Mouse (Mus musculus) kidney, postnatal 0 days (tissue): ENCODE data around the gene Ak9. TPM values are rescaled to one million over a fixed set of nuclear protein-coding genes. Genes with fewer than 3 reads are reported as not detected.
A peak's percentile ranks its signal among the peaks of the same experiment; 100 is the strongest.

Experiments used
- ATAC-seq: fragments of 200-750 bp; cut with Nextera tagmentation; replicated peaks from 2 replicates; pipeline ENCODE4 v1.8.0; 2017; ENCODE audit warnings: low read depth, moderate number of reproducible peaks, moderate TSS enrichment, moderate library complexity; ENCODE audit not compliant: low FRiP score
- DNase-seq: peaks from one replicate; pipeline ENCODE4 v3.0.0-alpha.2; 2016; ENCODE audit warnings: low spot score
- H3K27ac ChIP-seq: fragments of 300-500 bp; sonication (generic); 2 replicates; pipeline ENCODE4 v1.5.1; 2014; ENCODE audit warnings: mild to moderate bottlenecking
- H3K27me3 ChIP-seq: fragments of 300-500 bp; sonication (generic); 2 replicates; pipeline ENCODE4 v1.6.1; 2014; ENCODE audit warnings: low read length, mixed read lengths; ENCODE audit not compliant: insufficient read depth
- H3K36me3 ChIP-seq: fragments of 300-500 bp; sonication (generic); 2 replicates; pipeline ENCODE4 v1.6.1; 2014; ENCODE audit warnings: low read length, mixed read lengths; ENCODE audit not compliant: insufficient read depth
- H3K4me1 ChIP-seq: fragments of 300-500 bp; sonication (generic); replicated peaks from 2 replicates; pipeline ENCODE4 v1.6.1; 2014; ENCODE audit warnings: antibody characterized with exemption, low read length, mixed read lengths; ENCODE audit not compliant: insufficient read depth
- H3K4me2 ChIP-seq: fragments of 300-500 bp; sonication (generic); 2 replicates; pipeline ENCODE4 v1.6.1; 2014; ENCODE audit warnings: mild to moderate bottlenecking, low read length, moderate library complexity, mixed read lengths
- H3K4me3 ChIP-seq: fragments of 300-500 bp; sonication (generic); replicated peaks from 2 replicates; pipeline ENCODE4 v1.5.1; 2014; ENCODE audit warnings: low read depth, low read length
- H3K9ac ChIP-seq: fragments of 300-500 bp; sonication (generic); 2 replicates; pipeline ENCODE4 v1.6.1; 2014; ENCODE audit warnings: low read depth, low read length
- H3K9me3 ChIP-seq: fragments of 300-500 bp; sonication (generic); replicated peaks from 2 replicates; pipeline ENCODE4 v1.6.1; 2016; ENCODE audit warnings: low read length, inconsistent platforms, mixed read lengths
- CTCF ChIP-seq: IDR thresholded peaks from 2 replicates; pipeline ENCODE4 v1.5.1; 2016; ENCODE audit warnings: antibody characterized with exemption, low read depth, mild to moderate bottlenecking, moderate library complexity
- WGBS: fragments of 180-500 bp; shearing (Covaris S2); extraction: QIAGEN DNeasy Blood & Tissue Kit; methylation state at CpG from one replicate; pipeline ENCODE4 v1.1.7; 2014; 5-methylcytosine and 5-hydroxymethylcytosine counted together
- polyA plus RNA-seq: library from polyadenylated mRNA; unstranded; fragments of >200 nt; fragmentation: Nextera tagmentation; extraction: Ambion mirVana; gene quantifications from 2 replicates; pipeline ENCODE4 v1.2.1, GENCODE M21; 2015

Gene Ak9
- polyA plus RNA-seq, 1 experiment from 2014 or later, result 0.05 TPM

DNA sequence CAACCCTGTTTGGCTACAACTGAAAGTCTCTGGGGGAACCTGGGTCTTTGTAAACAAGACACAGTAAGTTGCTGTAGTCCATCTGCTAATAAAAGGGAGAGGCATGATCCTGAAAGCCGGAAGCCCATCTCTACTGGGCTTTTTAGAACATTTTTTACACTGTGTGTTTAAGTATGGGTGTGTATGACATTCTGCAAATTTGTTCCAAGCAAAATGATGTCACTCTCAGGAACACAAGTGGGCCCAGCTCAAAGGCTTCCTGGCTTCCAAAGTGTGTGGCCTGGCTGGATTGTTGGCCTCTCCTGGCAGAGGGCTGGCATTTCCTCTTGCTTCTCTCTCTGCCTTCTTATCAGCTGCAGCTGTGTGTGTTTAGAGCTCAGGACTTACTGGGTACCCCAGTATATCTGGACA lies 171.2 kb downstream of the Ak9 start:
- Histone ChIP-seq H3K9ac (no peak overlapping the region), H3K4me3 (no peak overlapping the region), H3K36me3 (no peaks in the 10 kb centered on the region), H3K27ac (peak overlapping the region; percentile 58; the same call in 1 of the 2 replicates), H3K4me1 (peaks cover 9% of the 10 kb centered on the region), H3K27me3 (no peaks in the 10 kb centered on the region), H3K9me3 (no peaks in the 10 kb centered on the region), H3K4me2 (no peak overlapping the region)
- DNase-seq (peak; percentile 8), ATAC-seq (no peak)
- whole genome bisulfite sequencing, result 73% methylated on average over 1 of the region's 1 CpGs
- no peak for TF ChIP-seq CTCF

DNA sequence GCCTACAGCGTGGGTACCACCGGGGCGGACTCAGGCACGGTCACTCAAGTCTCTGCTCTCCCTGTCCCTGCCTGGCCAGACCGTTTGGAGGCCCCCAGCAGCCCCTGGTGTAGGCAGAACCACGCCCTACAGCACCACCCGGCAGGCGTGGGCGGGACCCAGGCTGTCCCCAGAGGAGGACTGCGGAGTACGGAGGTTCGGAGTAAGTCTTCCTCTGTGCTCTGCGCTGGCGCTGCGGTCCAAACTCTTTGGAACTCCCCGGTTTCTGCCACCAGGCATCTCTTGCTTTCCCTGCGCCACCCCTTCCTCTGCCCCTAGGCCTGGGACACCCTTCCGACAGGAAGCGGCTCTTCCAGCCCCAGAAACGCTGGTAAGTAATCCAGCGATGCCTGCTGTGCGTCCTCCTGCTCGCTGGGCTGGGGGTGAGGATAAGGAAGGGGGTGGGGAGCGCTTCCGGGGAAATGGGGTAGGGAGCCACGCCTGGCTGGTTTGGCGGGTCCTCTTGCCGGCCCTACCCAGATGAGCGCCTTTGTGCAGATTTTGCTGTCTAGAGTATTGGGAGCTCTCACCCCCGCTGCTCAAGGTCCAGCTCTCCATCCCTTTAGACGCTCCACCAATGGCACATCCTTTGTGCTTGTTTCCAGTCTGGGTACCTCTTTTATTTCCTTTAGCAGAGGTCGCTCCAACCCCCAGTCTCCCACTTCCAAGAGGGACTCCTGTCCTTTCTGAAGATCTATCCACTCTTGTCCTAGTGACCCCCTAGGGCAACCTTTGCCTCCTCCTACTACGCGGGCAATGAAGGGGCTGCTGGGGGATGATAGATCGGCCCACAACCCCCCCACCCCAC lies 172.6 kb downstream of the Ak9 start, which contains the start of gene Mical1:
Gene Mical1 (plus strand): TSS at position 144 of the 847 bp plus-strand sequence.
- Histone ChIP-seq H3K4me1 (peaks cover 9% of the 10 kb centered on the region), H3K27ac (peak within 1 kb of the TSS; percentile 73), H3K4me3 (peak within 1 kb of the TSS; percentile 54), H3K4me2 (peak within 1 kb of the TSS; percentile 72), H3K27me3 (no peaks in the 10 kb centered on the region), H3K36me3 (no peaks in the 10 kb centered on the region), H3K9ac (peak within 1 kb of the TSS; percentile 56), H3K9me3 (no peaks in the 10 kb centered on the region)
- DNase-seq (peak; percentile 70), ATAC-seq (peak; percentile 65)
- TF ChIP-seq CTCF, result no peak
- under 1% methylated on average over 35 of the region's 35 CpGs for WGBS

DNA sequence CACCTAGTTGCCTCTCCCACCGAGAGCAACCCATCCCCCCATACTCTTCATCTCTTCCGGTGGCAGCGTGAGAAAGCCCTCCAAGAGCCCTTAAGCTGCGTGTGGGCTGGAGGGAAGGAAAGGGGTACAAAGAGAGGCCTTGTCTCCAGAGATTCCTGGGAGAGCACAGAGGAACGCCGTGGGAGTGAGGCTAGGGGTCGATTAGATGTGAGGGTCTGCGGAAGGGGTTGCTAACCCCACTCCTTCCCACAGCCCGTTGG lies 173.2 kb downstream of the Ak9 start:
- H3K4me1 ChIP-seq, result peaks cover 9% of the 10 kb centered on the region
- no peaks in the 10 kb centered on the region for H3K9me3 ChIP-seq
- H3K4me3 ChIP-seq, result peak overlapping the region; percentile 54
- peak; percentile 58 for DNase-seq
- WGBS, result 1% methylated on average over 9 of the region's 9 CpGs
- no peaks in the 10 kb centered on the region for H3K27me3 ChIP-seq
- H3K27ac ChIP-seq, result peak overlapping the region; percentile 73
- no peaks in the 10 kb centered on the region for H3K36me3 ChIP-seq
- peak overlapping the region; percentile 56 for H3K9ac ChIP-seq
- peak overlapping the region; percentile 72 for H3K4me2 ChIP-seq
- no peak for ATAC-seq
- no peak for TF ChIP-seq CTCF

DNA sequence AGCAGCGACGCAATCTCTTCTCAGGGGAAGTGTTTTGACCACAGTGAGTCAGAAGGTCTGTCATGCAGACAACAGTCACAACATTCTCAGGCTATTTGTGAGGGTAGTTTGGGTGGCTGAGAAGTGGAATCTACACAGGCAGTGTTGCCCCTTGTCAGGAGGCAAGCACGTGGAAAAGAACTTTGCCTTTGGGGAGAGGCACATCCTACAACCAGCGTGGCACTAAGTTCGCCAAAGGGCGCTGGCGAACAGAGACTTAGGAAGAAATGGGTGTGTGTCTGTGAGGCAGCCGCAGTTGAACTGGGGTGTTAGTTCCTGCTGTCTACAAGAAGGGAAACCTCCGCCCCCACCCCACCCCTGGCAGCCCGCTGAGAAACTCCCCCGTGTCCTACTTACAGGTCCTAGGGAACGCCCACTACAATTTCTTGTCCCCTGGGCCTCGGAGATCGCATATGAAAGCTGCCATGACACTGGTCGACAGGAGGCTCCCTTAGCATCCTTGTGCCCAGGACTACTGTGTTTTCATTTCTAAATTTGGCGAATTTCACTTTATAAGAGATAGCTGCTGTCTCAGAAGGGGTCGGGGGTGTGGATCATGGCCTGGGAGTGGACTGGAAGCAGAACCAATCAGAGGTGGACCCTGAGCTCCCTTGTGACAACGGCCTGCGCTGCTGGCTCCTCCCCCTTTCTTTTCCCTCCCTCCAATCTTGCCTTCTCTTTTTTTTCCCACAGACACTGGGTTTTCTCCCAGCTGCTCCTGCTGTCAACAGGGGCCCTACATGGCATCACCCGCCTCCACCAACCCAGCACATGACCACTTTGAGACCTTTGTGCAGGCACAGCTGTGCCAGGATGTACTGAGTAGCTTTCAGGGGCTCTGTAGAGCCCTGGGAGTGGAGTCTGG lies 173.8 kb downstream of the Ak9 start:
- Histone ChIP-seq H3K36me3 (no peaks in the 10 kb centered on the region), H3K27ac (peak overlapping the region; percentile 73), H3K9ac (peak overlapping the region; percentile 56; the same call in 1 of the 2 replicates), H3K4me2 (peak overlapping the region; percentile 72), H3K9me3 (no peaks in the 10 kb centered on the region), H3K27me3 (no peaks in the 10 kb centered on the region), H3K4me1 (peaks cover 9% of the 10 kb centered on the region), H3K4me3 (peak overlapping the region; percentile 54)
- DNase-seq, result peak; percentile 93
- peak; percentile 73 for ATAC-seq
- 5% methylated on average over 20 of the region's 20 CpGs for WGBS
- TF ChIP-seq CTCF, result no peak

DNA sequence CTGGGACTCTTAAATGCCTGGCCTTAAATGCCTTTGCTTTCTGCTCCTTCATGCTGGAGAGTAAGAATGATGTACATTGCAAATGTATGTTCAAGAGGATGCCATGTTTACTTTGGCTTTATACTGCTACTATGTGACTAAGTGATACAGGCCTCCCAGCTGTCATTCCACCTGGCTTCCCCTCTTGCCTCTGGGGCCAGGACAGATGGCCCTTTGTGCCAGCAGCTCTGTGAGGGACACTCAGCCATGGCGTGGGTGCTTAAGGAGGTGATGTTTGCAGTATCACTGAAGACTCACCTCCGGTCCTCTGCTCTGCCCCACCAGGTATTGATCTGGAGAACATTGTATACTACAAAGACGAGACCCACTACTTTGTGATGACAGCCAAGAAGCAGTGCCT lies 176.2 kb downstream of the Ak9 start:
- TF ChIP-seq CTCF, result no peak
- Histone ChIP-seq H3K27me3 (no peaks in the 10 kb centered on the region), H3K36me3 (peaks cover 12% of the 10 kb centered on the region; the same call in 1 of the 2 replicates), H3K4me1 (peaks cover 9% of the 10 kb centered on the region), H3K4me2 (no peak overlapping the region), H3K9ac (no peak overlapping the region), H3K4me3 (no peak overlapping the region), H3K27ac (no peak overlapping the region), H3K9me3 (no peaks in the 10 kb centered on the region)
- DNase-seq (no peak), ATAC-seq (no peak)
- 87% methylated on average over 3 of the region's 3 CpGs for WGBS
